Mouse (Mus musculus) lung, postnatal 14 days (tissue): ENCODE data around the gene Calb2.

Source experiments
- DNase-seq: peaks from one replicate; pipeline ENCODE4 v3.0.0; 2021

Calb2 gene

DNA sequence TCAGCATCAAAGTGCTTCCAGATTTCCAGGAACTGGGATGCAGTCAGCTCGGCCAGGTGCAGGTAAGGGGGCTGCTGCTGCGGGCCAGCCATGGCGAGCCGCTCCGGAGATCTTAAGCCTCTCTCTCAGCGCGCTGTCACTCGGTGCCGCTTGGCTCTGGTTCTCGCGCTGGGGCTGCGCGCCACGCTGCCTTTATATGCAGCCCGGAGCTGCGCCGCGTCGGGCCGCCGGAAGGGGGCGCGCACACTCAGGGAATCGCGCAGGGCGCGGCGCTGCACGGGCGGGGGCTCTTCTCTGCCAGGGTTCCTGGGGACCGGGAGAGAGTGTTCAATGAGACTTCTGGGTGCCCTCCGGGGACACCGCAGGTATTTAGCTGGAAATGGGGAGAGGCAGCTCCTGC, at the start of gene Calb2:
Gene Calb2 (minus strand): TSS at position 165 of the 400 bp plus-strand sequence.
- peak; percentile 43 for DNase-seq

DNA sequence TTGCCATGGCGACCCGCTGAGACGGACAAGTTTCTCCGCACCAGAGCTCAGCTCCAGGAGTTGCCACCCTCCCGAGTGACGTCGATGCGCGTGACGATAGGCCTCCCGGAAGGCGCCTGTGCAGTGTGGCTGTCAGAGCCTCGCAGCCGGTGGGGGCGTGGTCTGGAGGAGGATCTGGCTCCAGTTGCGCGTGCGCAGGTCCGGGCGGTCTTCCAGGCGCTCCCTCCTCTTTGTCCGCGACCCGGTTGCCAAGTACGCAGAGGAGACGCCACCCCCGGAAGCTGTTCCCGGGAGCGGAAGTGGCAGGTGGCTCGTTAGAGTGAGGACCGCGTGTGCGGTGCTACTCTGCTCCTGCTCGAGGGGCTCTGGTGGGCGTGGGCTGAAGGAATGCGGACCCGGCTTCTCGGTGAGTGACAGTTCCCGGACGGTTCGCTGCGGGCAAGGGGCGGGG, 49.7 kb upstream of the Calb2 start:
- peak; percentile 100 for DNase-seq

DNA sequence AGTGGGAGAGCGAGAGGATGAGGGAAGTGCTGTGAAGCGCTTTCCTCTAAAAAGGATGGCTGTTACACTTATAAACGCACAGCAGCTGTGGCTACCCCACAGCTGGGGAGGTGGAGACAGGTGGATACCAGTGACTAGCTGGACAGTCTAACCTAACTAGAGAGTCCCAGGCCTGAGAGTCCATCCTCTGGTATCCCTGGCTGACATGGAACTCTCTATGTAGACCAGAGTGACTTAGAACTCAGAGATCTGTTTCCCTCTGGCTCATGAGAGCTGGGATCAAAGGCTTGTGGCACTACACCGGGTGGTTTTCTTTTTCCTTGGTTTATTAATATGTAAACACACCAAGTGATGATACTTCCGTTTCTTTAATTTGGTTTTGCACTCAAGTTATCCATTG, 49.2 kb upstream of the Calb2 start:
- DNase-seq: no peak

DNA sequence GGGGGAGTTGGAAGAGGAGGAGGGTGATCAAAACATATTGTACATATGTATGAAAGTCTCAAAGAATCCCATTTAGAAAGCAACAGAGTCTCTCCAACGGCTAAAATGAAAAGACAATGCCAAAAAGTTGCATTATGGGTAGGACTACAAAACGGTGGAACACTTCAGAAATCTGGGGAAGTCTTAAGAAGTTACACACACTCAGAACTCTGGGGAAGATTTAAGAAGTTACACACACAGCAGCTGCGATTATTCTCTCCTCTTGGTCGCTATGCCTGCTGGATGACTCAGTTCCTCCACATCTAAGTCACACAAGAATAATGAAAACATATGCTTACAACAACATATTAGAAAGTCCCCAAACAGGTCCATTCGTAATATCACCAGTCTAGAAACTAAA, 48.2 kb upstream of the Calb2 start:
- DNase-seq: no peak

DNA sequence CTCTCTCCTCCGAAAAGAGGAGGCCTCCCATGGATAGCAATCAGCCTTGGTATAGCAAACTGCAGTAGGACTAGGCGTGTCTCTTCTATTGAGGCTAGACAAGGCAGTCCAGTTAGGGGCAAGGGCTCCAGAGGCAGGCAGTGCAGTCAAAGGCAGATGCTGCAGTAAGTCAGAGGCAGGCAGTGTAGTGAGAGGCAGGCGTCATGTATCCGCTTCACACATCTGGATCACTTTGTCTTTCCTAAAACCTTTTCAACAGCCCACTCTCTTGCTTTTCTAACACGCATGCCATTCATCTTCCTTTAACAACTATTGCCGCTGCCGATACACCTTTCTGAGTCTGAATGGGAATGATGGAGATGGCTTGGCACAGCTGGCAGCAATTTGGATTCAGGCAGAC, 47.4 kb upstream of the Calb2 start, which contains the start of gene Cmtr2:
Gene Cmtr2 (plus strand): TSS at position 301 of the 400 bp plus-strand sequence.
- no peak for DNase-seq

DNA sequence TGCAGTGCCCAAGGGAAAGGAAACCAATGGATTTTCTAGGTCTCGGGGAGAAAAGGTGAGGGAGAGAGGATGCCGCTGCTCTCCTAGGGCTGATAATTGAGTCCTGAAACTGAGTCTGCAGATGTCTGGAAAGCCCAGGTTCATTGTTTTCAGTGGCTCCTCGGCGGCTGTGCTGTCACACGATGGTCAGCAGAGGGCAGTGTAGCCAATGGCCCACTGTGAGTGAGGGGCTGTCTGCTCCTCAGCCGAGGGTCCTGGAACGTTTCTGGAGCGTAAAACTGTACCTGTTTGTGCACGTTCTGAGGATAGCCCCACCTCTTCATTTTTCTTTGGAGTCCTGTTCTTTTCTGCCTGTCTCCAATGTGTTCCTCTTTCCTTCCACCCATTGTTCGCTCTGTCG, 33.8 kb upstream of the Calb2 start:
- DNase-seq: no peak

DNA sequence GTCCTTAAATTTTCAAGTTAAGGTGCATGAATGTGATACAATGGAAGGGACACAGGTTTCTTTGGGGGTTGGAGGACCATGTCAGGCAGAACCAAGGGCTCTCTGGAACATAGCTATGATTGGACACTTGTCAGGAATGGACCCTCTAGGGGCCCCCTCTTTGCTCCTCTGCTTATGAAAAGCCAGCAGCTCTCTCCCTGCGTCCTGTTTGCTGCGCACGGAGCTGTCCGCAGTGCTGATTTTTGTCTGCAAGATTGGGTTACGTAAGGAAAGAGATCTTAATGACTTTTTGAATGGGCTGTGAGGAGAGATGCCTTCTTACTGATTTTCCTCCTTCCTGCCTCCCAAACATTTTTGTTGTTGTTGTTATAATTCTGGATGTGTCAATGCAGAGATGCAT, 28.7 kb upstream of the Calb2 start:
- peak; percentile 66 for DNase-seq

DNA sequence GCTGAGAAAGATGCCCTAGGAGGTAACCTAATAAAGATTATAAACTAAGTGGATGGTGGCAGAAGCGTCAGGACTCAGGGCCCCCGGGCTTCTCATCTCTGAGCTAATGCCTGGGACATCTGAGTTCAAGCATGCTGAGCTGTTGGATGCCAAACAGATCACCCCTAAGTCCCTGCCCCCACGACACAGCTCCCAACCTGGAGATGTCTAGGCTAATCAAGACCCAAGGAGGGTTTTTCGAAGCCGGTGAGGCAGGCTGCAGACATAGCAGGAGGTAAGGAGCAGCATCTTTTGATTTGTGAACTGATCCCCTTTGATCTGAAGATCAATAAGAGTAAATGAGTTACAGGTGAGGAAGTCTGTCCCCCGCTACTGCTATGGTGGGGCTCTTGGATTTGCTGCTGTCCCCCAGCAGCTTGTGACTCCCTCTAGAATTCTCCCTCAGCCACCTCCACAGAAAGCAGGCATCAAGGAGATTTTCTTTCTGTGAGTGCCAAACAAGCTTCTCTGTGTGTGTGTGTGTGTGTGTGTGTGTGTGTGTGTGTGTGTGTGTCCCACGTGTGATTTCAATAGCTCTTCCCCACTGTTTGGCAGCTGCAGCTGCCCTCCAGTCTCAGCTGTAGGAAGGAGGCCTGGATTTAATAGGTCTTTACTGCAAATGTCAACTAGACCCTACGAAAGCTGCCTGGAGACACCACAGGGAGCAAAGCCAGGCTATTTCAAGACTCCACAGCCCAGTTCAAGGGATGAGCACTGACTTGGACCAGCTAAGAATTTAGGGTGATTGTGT, 21.1 kb upstream of the Calb2 start:
- DNase-seq: no peak

DNA sequence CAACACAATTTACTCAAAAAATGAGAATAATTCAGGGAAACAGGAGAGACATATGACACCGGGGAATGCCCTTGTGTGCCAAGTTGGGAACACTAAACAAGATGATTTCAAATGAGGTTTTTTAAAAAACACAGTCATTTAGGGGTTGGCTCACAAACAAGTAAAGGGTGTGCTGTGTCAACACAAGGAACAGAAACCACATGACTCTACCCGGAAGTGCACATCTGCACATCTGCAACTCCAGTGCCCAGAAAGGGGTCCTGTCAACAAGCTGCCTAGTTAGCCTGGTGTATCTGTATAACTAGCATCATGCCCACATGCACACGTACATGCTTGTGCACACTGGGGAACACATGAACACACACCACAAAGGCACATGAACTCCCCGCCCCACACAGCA, 17.5 kb upstream of the Calb2 start:
- DNase-seq: no peak

DNA sequence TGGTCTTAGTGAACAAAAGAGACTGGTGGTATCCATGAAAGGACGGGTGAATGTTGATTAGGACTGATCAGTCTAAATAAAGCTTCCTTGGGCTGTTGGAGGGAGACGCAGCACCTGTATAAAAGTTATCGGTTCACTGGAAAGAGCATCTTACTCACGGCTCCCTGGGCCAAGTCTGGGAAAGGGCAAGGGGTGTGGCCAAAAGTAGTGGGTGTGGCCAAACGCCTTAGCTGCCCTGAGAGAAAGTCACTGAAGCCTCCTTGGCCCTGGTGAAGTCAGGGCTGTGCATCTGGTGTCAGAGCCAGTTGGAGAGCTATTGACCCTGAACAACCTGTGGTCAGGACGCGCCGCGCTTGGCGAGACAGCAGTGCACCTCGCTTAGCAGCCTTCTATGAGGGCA, 15.7 kb upstream of the Calb2 start:
- DNase-seq: no peak

DNA sequence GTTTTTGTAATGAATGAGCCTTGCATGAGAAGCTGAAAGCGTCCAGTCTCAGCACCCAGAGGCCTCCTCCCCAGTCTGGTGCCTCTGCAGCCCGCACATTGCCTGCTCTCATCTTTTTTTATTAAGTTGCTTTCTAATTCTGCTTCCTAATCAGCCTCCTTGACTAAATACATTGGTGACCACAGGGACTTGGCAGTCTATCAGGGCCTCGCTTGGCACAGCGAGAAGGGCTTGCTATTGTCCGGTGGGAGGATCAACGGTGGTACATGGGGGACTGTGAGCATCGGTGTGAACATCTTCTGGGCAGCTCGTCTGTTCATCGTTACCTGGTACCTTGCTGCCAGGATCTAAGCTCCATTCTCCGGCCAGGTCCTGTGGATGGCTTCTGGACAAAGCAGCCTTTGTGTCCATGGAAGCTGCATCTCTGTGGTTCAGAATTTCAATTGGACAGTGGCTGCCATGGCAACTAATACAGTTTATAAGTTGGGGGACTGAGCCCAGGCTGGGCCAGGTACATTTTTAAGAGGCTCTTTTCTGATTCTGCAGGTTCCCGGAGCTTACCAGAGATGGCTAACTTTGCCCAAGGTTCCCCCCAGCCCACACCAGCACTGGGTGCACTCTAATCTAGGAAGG, 14.8 kb upstream of the Calb2 start:
- DNase-seq: no peak

DNA sequence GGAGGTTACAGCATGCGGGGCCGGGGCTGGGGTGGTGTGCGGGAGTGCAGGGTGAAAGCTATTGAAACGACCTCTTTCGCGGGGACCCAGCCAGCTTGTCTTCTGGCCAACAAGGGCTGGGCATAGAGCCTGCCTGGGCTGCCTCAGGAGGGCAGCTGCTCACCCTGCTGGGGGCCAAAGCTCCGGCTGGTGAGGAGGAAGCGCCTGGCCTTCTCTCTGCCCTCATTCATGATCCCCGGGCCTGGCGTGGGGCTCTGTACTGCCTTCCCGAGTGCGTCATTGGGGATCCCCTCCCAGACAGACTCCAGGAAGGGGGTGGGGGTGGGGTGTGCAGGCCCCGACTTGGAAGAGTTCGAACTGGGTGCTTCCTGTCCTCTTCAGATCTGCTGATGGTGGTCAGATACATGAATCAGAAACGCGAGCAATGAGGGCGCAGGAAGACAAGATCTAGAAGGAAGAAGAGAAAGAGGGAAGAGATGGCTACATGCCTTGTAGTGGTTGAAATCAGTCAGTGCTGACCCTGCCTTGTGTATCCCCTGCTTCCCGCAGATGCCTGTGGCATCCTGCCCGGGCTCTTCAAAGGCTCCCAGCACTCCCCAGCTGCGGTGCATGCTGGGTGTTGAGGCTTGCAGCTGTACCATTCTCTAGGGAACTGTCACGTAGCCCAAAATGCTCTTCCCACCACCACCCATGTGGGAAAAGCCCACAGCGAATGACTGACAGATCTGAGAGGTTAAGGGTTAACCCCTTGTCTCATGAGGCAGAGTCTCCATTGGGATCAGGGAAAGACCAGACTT, 9.5 kb upstream of the Calb2 start:
- no peak for DNase-seq

DNA sequence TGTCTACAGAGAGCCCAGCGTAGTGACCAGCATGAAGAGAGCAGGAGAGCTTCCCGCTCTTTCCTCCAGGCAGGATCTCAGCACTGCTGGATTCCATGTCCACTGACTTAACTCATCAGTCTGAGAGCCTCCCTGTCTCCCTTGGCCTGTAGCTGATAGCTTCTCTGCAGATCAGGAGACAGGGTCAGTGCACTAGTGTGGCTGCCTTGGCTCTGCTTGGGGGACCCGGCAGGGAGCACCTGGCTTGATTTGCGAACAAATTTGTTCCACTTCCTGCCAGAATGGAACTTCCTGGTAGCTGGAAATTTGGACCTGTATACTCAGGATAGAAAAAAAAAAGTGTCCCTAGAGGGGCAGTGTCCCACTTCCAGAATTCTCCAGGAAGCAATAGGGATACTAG, 6.8 kb upstream of the Calb2 start:
- no peak for DNase-seq

DNA sequence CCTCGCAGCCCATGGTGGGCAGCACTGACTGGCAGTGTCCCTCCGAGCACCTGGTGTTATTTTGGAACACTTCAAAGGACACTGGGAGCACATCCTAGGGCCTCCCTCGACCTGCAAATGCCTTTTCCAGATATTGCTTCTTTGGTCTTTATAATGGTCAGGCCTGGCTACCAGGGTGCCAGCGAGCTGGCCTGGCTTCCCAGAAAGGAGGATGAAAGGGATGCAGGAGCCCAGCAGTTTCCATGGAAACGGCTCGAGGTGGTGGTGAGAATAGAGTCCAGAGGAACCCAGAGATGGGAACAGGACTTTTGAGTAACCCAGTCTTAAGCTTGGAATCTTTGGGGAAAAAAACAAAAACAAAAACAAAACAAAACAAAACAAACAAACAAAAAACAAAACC, 4.2 kb upstream of the Calb2 start:
- no peak for DNase-seq

DNA sequence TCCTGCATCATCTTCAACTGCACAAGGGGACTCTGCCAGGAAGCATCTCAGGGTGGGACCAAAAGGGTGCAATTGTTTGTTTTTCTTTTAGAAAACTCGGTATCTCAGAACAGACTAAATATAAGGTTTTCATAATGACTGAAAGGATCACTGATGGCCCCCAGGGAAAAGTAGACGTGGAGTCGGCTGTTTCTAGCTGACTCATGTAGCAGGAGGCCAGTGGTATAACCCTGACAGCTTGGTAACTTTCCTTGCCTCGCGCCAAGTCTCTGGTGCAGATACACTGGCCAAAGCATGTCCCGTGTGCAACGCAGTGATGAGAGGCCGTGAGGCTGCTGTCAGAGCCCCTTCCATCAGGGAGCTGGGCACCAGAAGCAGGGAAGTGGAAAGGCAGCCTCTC, 1.7 kb downstream of the Calb2 start:
- no peak for DNase-seq

DNA sequence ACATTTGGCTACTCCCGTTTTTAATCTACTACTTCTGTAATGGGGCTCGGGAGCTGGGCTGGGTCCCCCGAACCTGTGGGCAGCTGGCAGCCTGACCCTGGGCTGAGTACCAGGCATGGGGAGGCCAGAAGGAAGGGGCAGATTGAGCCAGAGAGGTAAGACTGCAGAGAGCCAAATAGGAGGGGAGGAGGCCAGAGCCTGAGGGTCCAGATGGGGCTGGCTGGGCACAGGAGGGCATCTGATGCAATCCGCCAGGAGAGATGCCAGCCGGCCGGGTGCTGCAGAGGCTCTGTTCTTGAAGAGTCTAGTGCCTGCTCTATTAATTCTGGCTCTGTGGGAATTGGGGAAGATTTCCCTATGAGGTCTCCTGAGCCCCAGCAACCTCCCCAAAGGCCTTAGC, 6.0 kb downstream of the Calb2 start:
- no peak for DNase-seq

DNA sequence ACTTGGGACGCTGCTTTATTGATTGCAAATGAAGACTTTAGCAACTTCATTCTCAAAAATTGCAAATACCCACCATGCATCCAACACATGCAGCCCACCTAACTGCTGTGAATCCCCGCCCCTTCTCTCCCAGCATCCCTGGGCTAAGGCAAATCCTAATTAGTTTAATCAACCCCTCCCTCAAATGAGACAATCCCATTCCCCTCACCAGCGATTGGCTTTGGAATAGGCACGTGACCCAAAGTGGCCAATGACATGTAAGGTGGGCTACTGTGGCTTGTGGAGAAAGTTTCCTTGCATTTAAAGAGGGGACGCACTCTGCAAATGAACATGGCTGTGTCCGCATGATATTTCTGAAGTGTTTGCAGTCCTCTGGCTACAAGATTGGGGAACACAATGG, 15.1 kb downstream of the Calb2 start:
- DNase-seq: no peak

DNA sequence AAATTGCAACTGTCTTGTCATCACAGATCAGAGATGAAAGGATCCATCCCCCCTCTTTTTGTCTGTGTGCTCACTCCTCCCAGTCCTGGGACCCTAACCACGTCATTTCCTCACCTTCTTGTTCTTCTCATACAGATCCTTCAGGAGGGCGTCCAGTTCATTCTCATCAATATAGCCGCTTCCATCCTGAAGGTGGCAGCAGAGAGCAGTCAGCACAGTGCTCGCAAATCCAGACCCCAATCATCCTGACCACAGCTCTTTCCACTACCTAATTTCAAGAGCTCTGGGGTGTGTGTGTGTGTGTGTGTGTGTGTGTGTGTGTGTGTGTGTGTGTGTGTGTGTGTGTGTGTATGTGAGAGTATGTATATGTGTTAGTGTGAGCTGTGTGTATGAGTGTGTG, 22.5 kb downstream of the Calb2 start:
- DNase-seq: peak; percentile 60

DNA sequence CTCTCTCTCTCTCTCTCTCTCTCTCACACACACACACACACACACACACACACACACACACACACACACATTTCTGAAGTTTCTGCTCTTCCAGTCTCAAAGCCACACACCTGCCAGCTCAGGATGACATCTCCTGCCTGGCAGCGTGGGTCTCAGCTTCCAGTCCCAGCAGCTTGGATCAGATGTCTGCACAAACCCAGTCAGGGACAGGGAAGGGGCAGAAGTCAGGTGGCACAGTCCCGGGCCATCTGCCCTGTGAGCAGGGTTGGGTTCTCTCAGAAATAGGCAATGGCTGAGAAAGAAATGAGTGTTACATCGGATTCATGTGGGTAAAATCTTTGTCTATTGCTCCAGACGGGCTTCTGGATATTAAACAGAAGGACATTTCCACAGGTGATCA, 27.2 kb downstream of the Calb2 start:
- DNase-seq: no peak

DNA sequence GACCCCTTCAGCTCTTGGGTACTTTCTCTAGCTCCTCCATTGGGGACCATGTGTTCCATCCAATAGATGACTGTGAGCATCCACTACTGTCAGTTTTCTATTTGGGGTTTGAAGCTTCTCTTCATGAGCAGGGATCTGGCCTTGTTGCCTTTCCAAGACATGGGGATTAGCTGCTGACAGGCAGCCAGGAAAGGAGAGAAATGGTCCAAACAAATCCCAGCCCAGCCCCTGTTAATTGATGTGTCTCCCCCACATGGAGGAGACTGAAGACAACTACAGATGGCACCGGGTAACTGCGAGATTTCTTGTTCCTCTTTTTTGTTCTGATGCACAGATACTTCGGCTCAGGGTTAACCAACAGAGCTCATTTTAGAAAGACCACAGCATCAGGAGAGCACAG, 27.9 kb downstream of the Calb2 start:
- DNase-seq: no peak

DNA sequence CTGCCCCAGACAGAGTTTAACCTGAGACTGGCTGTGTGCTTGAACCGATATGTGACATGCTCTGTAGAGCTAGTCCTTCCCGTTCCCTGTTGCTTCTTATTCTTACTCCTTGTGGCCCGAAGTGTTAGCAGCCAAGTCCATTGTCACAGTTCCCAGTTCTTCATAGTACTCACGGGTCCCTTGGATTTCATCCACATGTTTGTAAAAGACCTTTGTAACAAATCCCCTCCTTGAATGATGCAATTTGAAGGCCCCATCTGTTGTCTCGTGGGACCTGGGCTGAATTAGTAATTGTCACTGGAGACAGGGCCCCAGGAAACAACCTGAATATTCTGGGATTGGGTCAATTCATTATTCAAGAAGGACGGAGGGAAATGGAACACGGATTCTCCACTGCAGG, 32.5 kb downstream of the Calb2 start:
- no peak for DNase-seq

DNA sequence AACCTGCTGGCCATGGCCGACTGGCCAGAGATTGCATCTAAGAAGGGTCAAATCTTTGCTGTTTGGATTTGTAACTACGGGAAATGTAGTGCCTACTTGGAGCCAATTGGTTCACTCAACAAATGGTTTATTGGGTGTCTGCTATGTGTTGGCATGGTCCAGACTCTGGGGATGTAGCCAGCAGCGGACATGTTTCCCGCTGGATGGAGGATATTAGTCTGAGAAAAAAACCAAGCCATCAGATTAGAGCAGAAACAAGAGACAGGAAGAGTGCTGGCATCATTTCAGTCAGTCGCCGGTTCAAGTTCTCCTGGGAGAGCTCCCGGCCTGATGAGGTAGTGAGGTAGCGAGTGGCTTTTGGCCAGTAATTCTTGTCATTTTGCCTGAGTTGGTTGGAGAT, 33.8 kb downstream of the Calb2 start:
- no peak for DNase-seq

DNA sequence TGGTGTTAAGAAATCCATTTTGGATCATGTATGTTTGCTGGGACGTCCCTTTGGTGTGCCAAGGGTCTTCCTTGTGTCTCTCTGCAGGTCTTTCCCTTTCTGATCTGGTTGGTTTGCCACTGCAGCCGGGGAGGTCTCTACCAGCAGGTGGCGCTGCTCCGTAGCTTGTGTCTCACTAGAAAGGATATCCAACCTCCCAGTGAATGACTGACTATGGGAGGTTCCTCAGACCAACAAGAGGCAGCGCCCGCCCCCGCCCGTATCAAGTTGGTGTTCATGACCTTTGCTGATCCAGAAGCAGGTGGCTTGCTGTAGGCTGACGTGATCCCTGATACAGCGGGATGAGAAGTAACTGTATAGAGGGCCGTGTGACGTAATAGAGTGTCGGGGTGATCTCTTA, 37.5 kb downstream of the Calb2 start:
- peak; percentile 79 for DNase-seq

DNA sequence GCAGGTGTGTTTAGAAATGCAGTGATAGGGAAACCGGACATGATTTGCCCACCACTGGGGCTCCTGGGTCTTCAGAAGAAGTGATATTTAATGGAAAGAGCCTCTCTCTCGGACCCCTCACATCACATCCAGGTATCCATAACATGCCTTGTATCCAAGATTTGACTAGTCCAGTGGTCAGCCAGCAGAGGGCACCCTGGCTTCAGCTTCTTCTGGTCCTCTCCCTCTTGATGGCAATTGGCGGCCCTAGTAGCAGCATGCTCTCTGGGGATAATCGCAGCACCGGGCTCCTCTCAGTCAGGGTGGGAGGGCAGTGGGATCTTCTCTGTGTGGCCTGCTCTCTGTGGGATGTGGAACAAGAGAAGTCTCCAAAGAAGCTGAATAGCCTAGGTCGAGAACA, 48.3 kb downstream of the Calb2 start:
- peak; percentile 7 for DNase-seq
